Mouse (Mus musculus) bone marrow macrophage, adult 2 months (primary cell): Measurements from ENCODE around the gene Nfib. TPM values are rescaled to one million over a fixed set of nuclear protein-coding genes. Genes with fewer than 3 reads are reported as not detected.

Experiments used
- H3K27ac ChIP-seq: 2 replicates; pipeline ENCODE4 v1.5.1; 2012; ENCODE audit warnings: low read depth, low read length; ENCODE audit not compliant: insufficient read depth
- H3K4me1 ChIP-seq: 2 replicates; pipeline ENCODE4 v1.6.1; 2012; ENCODE audit warnings: low read length; ENCODE audit not compliant: control insufficient read depth, insufficient read depth
- H3K4me3 ChIP-seq: 2 replicates; pipeline ENCODE4 v1.5.1; 2012; ENCODE audit warnings: mild to moderate bottlenecking, low read length, moderate library complexity; ENCODE audit not compliant: insufficient read depth
- CTCF ChIP-seq: IDR thresholded peaks from 2 replicates; pipeline ENCODE4 v1.5.1; 2012; ENCODE audit warnings: low read depth, mild to moderate bottlenecking, low read length, moderate library complexity
- POLR2A ChIP-seq: IDR thresholded peaks from 2 replicates; pipeline ENCODE4 v1.6.1; 2012; ENCODE audit warnings: mild to moderate bottlenecking, low read depth, low read length, borderline replicate concordance
- polyA plus RNA-seq: library from polyadenylated mRNA; stranded (reverse); fragments of >200 nt; gene quantifications from 2 replicates; pipeline ENCODE4 v1.2.4, GENCODE M21; 2012; ENCODE audit not compliant: missing spikeins, insufficient read depth, insufficient read length

Nfib gene
- polyA plus RNA-seq, 1 experiment = 0.56 TPM

DNA sequence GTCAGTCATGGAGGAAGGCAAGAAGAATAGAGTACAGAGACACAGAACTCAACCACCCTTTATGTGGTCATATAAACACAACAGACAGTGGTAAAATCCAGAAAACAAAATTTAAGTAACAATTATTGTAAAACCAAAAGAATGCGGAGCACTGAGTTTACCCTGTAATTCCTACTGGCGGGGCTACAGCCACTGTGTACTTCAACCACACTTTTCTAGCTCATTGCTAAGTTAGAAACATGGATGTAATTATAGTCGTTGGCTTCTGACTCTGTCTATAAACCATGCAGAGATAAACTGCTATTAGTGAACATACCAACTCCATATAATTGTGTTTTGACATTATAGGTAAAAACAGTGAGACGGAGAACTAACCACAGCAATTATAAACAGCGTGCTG, 231.2 kb downstream of the Nfib start:
- H3K4me1 ChIP-seq = no peaks in the 10 kb centered on the region
- TF ChIP-seq CTCF = no peak
- TF ChIP-seq POLR2A = no peak
- H3K27ac ChIP-seq = no peak overlapping the region
- no peak overlapping the region for H3K4me3 ChIP-seq

DNA sequence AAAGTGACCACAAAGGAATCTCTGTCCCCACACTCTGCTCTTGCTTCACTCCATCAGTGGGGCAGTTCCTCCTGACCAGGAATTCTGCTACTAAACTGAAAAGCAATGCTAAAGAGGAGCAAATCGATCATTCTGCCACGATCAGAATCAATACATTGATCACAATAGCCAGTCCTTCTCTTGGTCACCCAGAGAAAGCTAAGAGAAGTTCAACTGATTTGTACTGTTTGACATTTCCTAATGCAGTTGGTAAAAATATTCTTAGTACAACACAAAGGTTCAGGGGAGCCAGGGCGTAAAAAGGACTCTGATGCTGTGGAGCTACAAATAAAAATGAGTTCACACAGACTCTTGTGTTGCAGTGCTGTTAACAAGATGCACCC, 234.6 kb downstream of the Nfib start:
- Histone ChIP-seq H3K4me3 (no peak overlapping the region), H3K27ac (no peak overlapping the region), H3K4me1 (no peaks in the 10 kb centered on the region)
- no peak for TF ChIP-seq CTCF
- no peak for TF ChIP-seq POLR2A

DNA sequence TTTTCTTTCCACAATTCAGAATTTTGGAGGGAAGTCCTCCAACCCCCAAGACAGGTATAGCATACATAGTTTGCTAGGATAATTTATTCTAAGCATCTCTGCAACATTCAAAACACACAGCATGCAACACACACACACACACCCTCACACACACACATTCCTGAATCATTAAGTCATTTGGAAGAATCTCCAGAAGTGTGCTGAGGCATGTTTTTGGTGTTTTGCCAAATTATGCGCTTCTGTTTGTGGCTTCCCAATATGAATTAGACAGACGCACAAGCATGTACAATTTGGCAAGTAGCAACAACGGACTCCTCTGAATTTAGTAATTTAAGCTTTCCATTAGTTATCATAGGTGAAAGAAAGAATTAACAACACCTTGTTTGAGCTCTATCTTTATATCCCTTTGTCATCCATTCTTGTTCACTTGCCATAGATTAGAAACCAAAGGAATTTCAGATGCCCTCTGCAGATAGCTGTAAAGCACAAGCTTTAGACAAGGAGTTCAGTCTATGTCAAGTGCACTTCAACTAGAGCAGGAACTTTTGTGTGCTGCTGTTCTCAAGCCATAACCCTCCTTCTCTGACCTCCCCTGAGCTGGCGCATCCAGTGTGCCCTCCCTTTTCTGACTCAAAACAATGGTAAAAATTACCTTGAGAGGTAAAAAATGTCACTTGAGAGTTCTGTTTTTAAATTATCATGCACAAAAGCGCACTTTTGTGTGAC, 235.2 kb downstream of the Nfib start:
- no peak overlapping the region for H3K27ac ChIP-seq
- H3K4me3 ChIP-seq = no peak overlapping the region
- TF ChIP-seq POLR2A (no peak), CTCF (no peak)
- no peaks in the 10 kb centered on the region for H3K4me1 ChIP-seq

DNA sequence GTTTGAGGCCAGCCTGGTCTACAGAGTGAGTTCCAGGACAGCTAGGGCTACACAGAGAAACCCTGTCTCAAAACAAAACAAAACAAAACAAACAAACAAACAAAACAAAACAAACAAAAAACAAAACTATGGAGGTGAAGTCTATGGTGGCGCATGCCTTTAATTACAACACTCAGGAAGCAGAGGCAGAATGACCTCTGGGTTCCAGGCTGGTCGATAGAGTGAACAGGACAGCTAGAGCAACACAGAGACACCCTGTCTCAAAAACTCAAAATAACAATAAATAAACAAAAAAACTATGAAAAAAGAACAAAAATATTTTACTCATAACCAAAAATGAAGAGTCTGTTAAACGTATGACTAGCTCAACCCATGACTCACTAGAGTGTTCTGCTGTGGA, 236.6 kb downstream of the Nfib start:
- Histone ChIP-seq H3K4me3 (no peak overlapping the region), H3K4me1 (no peaks in the 10 kb centered on the region), H3K27ac (no peak overlapping the region)
- TF ChIP-seq CTCF = no peak
- no peak for TF ChIP-seq POLR2A

DNA sequence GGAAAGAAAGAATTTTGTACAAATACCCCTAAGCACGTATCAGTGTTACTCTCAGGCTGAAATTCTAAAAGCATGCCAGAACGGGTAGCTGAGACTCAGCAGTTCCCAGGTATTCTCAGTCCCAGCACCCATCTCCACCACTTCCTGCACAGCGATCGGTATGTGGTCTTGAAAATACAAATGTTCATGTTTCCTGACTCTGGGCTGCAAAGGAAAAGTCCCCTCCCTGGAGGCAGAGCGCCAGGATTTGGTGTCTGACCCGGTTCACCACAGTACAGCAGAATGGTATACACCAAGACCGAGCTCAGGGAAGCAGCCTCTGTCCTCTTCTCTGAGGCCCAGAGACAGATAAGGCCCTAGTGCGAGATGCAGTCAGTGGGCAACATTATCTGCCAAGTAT, 238.8 kb downstream of the Nfib start:
- no peaks in the 10 kb centered on the region for H3K4me1 ChIP-seq
- TF ChIP-seq CTCF = no peak
- TF ChIP-seq POLR2A = no peak
- H3K27ac ChIP-seq = no peak overlapping the region
- H3K4me3 ChIP-seq = no peak overlapping the region

DNA sequence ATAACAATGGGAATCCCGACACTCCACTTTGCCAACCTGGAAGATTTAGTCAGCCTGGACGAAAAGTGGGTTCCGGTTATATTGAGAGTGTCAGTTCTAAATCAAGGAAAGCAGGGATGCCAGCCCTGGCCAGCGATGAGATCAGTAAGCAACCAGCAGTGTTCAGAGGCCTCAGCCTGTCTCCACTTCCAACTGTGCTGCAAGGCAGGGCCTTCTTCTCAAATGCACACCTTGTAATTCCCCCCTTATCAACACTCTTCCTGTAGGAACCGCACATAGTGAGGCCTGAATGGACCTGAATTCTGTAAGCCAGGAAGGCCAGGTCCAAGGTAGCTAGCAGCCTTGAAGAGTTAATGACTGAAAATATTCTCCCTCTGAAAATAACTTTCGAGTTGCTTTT, 239.4 kb downstream of the Nfib start:
- Histone ChIP-seq H3K4me1 (no peaks in the 10 kb centered on the region), H3K27ac (no peak overlapping the region), H3K4me3 (no peak overlapping the region)
- no peak for TF ChIP-seq CTCF
- TF ChIP-seq POLR2A = no peak

DNA sequence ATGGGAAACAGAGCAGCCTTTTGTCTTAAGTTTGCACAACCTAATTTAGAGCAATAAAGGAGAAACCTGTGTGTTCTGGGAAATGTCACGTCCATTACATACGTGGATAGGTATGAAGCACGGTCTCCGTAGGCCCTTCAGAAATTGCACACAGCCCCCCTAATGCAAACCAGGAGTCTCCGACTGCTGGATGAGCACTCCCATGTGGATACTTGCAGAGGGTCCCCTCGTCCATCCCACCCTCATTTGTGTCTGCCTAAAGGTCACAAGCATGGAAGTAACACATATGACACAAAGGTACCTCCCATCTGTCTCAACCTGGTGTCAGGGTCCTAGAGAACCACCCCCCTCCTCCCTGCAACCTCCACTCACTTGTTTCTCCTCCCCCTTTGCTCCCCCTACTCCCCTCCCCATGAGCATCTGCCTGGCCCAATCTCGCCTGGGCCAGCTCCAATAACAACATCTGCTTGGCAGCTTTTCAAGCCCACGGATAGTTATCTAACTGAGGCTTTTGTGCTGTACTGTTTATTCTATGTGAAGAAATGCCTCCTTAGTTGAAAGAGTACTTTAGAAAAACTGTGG, 241.4 kb downstream of the Nfib start:
- no peak for TF ChIP-seq POLR2A
- TF ChIP-seq CTCF = no peak
- no peaks in the 10 kb centered on the region for H3K4me1 ChIP-seq
- H3K27ac ChIP-seq = no peak overlapping the region
- H3K4me3 ChIP-seq = no peak overlapping the region

DNA sequence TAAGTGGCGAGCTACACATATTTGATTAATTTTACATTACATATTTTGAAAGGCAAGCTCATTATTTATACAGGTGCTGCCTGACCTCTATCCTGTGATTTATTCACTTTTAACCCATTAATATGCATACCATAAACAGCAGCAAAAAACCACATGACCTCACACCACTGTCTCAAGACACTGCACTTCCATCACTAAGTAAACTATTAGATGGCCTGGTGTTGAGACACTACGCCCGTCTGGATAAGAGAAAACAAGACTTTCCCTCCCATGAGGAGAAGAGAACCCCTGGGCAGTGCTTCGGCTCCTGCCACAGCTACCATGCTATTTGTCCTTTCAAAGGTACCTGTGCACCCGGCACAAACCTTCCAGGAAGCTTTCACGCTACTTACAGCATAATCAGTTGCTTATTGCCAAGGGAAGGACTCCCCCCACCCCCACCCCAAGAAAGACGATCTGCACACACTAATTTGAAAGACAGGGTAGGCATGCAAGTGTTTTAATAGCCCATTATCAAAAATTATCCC, 242.3 kb downstream of the Nfib start:
- Histone ChIP-seq H3K27ac (no peak overlapping the region), H3K4me3 (no peak overlapping the region), H3K4me1 (no peaks in the 10 kb centered on the region)
- no peak for TF ChIP-seq POLR2A

DNA sequence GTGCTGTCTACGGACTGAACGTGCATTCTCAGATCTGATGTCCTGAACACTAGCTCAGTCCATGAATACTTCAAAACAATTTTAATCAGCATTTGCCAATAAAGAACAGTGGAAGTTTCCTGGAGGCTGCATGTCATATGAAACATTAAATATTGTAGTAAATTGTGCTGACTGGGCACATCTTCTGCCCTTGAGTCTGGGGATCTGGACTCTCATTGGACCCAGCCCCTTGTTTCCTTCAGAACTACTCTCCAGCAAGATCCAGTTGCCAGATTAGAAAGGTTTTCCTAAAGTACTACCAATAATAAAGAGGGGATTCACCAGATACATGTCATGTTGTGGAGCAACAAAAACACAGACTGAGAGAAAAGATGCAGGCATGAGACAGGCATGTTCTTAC, 243.9 kb downstream of the Nfib start:
- TF ChIP-seq CTCF = no peak
- TF ChIP-seq POLR2A = no peak
- no peaks in the 10 kb centered on the region for H3K4me1 ChIP-seq
- H3K4me3 ChIP-seq = no peak overlapping the region

DNA sequence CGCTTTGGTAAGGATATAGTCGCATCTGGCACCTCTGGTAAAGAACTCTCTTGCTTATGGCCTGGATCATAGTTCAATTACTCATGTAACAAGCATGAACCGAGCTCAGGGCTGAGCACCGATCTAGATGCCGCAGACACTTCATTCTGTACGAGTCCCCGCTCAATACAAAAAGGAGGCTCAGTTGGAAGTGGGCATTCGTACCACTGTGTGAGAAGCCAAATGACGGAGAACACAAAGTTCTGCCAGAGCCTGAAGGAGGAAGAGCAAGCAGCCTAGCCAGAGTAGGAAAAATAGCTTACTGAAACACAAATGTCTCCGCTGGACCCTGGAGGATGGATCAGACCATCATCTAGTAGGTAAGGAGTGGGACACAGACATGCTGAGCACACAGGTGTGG, 246.7 kb downstream of the Nfib start:
- TF ChIP-seq CTCF (no peak), POLR2A (no peak)
- Histone ChIP-seq H3K4me1 (no peaks in the 10 kb centered on the region), H3K27ac (no peak overlapping the region), H3K4me3 (no peak overlapping the region)

More for the DNA sequence above, 243.9 kb downstream of the Nfib start:
- H3K27ac ChIP-seq = no peak overlapping the region
